Mouse (Mus musculus): ENCODE results near the gene Crebbp.

DNA sequence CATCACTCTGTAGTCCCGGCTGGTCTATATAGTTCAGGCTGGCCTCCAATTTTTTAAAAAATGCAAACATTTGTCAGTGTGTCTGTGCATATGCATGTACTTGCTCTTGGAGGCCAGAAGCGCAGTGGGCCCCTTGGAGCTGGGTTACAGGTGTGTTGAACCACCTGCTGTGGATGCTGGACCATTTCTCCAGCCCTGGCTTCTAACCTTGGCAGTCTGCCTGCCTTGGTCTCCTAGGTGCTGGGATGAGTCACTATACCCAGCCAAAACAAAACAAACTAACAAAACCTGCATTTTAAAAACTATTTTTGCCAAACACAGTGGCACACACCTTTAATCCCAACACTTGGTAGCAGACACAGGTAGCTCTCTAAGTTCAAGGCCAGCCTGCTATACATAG, 43.7 kb upstream of the Crebbp start:
- TF ChIP-seq CTCF (IDR thresholded peaks at IDR 0.05; ENCODE audit: low read depth, low read length) (no peak), POLR2A (IDR thresholded peaks at IDR 0.05; ENCODE audit: borderline replicate concordance, low read depth, low read length) (no peak)
